Mouse (Mus musculus) lung, postnatal 0 days (tissue): Measurements from ENCODE around the gene Nectin2.

Experiments
- CTCF ChIP-seq: IDR thresholded peaks from 2 replicates; pipeline ENCODE4 v1.5.1; 2016; ENCODE audit warnings: antibody characterized with exemption, mild to moderate bottlenecking
- EP300 ChIP-seq: IDR thresholded peaks from 2 replicates; pipeline ENCODE4 v1.6.1; 2016; ENCODE audit warnings: antibody characterized with exemption, mild to moderate bottlenecking, control low read depth

DNA sequence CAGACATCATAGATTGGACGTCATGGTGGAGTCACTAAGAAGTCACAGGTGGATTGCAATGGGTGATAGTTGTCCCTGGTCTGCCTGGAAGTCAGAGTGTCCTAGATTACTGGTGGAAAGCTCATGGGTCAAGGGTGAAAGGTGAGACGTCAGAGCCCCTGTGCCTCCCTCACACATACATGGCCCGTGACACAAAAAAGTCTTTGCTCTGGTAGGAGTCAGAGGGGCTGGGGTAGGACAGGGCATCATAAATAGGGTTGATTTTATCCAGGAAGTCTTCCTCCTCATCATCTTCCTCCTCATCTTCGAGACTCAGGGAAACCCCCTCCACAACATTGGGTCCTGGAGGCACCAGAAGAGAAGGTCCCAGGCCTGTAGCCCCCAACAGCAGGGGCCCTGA is 32.9 kb downstream of the Nectin2 start:
- TF ChIP-seq CTCF (no peak), EP300 (no peak)
